Mouse (Mus musculus): ENCODE results near the gene Hif1an.

DNA sequence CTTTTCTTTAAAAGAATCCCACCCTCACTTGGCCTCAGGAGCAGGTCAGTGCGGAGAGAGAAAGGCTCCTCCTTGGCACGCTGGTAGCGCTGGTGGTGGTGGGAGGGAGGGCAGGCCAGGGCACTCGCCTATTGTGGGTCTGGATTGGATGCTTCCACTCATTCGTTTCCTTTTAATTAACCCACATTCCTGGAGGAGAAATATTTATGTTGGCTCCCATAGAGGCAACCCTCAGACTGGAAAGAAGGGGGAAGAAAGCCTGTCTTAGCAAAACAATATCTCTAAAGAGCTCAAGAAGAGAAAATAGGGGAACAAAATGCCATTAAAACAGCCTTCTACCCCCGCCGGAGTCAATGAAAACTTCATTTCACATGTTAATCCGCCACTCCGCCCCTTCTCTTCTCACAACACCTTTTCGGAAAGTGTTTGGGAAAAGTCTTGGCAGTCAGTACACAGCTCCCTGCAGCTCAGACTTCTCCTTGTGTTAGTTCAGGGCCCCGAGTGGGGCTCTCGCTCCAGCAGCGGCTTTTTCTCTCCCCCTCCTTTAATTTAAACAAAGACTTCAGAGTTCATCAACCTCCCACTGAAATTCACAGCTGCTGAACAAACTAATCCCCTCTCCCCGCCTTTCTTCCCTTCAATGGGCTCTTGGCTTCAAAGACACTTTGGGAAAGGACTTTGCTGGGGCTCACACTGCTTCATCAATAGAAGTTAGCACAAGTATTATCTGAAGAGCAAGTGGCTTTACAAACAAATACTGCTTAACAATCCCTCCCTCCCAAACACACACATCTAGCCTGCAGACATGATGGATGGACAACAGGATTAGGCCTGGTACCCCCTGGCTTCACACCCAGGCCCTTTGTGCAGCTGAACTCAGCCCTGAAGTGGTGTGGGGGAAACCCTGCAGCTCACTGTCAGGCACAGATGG lies 47.9 kb upstream of the Hif1an start:
- no peak for TF ChIP-seq CTCF (IDR thresholded peaks at IDR 0.05; ENCODE audit: control insufficient read depth, insufficient read depth, low read length)
- no peak for TF ChIP-seq POLR2A (IDR thresholded peaks at IDR 0.05; ENCODE audit: borderline replicate concordance, control insufficient read depth, low read depth, low read length)

Data from bone marrow, adult 2 months (tissue).